Mouse (Mus musculus): ENCODE data around the gene Cxcl15. TPM values are rescaled to one million over a fixed set of nuclear protein-coding genes. Genes with fewer than 3 reads are reported as not detected.
A peak's percentile ranks its signal among the peaks of the same experiment; 100 is the strongest.

The Cxcl15 gene
- not detected in 2 replicates for polyA plus RNA-seq (2014; fragmentation: Nextera tagmentation; extraction: Ambion mirVana)

- 64% methylated on average over 5 of the region's 5 CpGs for WGBS
- no peak for DNase-seq (ENCODE audit: low spot score, missing footprints)
- no peak for ATAC-seq (ENCODE audit: low FRiP score)
- Histone ChIP-seq H3K36me3 (ENCODE audit: control insufficient read depth, insufficient read depth, low read length) (no peaks in the 10 kb centered on the region), H3K9me3 (ENCODE audit: control insufficient read depth, low read length) (no peaks in the 10 kb centered on the region), H3K4me1 (ENCODE audit: control insufficient read depth, insufficient read depth, low read length) (no peaks in the 10 kb centered on the region), H3K4me2 (no peak within 1 kb of the TSS), H3K27ac (ENCODE audit: low read depth, low read length) (no peak within 1 kb of the TSS), H3K27me3 (ENCODE audit: control insufficient read depth, insufficient read depth, low read length) (no peaks in the 10 kb centered on the region), H3K9ac (ENCODE audit: low read length) (no peak within 1 kb of the TSS), H3K4me3 (ENCODE audit: low read depth, low read length) (no peak within 1 kb of the TSS)
Measured at GRCm38 (mm10) chr5:90794195-90794625, at the start of gene Cxcl15. TSS of gene Cxcl15 (plus strand) at chr5:90794534.

- ATAC-seq (ENCODE audit: low FRiP score) (no peak), DNase-seq (ENCODE audit: low spot score, missing footprints) (no peak)
- 95% methylated on average over 1 of the region's 1 CpGs for WGBS
- no peak overlapping the region for H3K9ac ChIP-seq (ENCODE audit: low read length)
- H3K27ac ChIP-seq (ENCODE audit: low read depth, low read length), result no peak overlapping the region
- H3K4me1 ChIP-seq (ENCODE audit: control insufficient read depth, insufficient read depth, low read length), result 0 out of 2 replicates have a peak, but pooled peaks cover 2% of the 10 kb centered on the region
- no peaks in the 10 kb centered on the region for H3K36me3 ChIP-seq (ENCODE audit: control insufficient read depth, insufficient read depth, low read length)
- H3K4me3 ChIP-seq (ENCODE audit: low read depth, low read length), result no peak overlapping the region
- no peaks in the 10 kb centered on the region; the same call in 1 of the 2 replicates for H3K27me3 ChIP-seq (ENCODE audit: control insufficient read depth, insufficient read depth, low read length)
- no peak overlapping the region for H3K4me2 ChIP-seq
- H3K9me3 ChIP-seq (ENCODE audit: control insufficient read depth, low read length), result no peaks in the 10 kb centered on the region
Measured at GRCm38 (mm10) chr5:90753934-90754333, 40.4 kb upstream of the Cxcl15 start.

GRCm38 (mm10) chr5:90758020-90758605 is 36.2 kb upstream of the Cxcl15 start:
- Histone ChIP-seq H3K4me1 (ENCODE audit: control insufficient read depth, insufficient read depth, low read length) (peaks cover 5% of the 10 kb centered on the region; the same call in 1 of the 2 replicates), H3K9me3 (ENCODE audit: control insufficient read depth, low read length) (no peaks in the 10 kb centered on the region), H3K9ac (ENCODE audit: low read length) (no peak overlapping the region), H3K27ac (ENCODE audit: low read depth, low read length) (no peak overlapping the region), H3K36me3 (ENCODE audit: control insufficient read depth, insufficient read depth, low read length) (no peaks in the 10 kb centered on the region), H3K4me2 (no peak overlapping the region), H3K27me3 (ENCODE audit: control insufficient read depth, insufficient read depth, low read length) (peaks cover 8% of the 10 kb centered on the region; the same call in 1 of the 2 replicates), H3K4me3 (ENCODE audit: low read depth, low read length) (no peak overlapping the region)
- DNase-seq (ENCODE audit: low spot score, missing footprints) (no peak), ATAC-seq (ENCODE audit: low FRiP score) (no peak)
- WGBS, result 47% methylated on average over 5 of the region's 5 CpGs

GRCm38 (mm10) chr5:90759077-90760065 is 35.0 kb upstream of the Cxcl15 start, which contains the start of gene Cxcl5:
TSS of gene Cxcl5 (plus strand) at chr5:90759360.
- H3K27ac ChIP-seq (ENCODE audit: low read depth, low read length), result no peak within 1 kb of the TSS
- H3K9ac ChIP-seq (ENCODE audit: low read length), result peak within 1 kb of the TSS; percentile 59
- peak; percentile 91 for DNase-seq (ENCODE audit: low spot score, missing footprints)
- H3K4me3 ChIP-seq (ENCODE audit: low read depth, low read length), result peak within 1 kb of the TSS; percentile 40
- ATAC-seq (ENCODE audit: low FRiP score), result peak; percentile 76
- H3K4me2 ChIP-seq, result peak within 1 kb of the TSS; percentile 80
- 4% methylated on average over 32 of the region's 32 CpGs for WGBS
- peaks cover 8% of the 10 kb centered on the region; the same call in 1 of the 2 replicates for H3K27me3 ChIP-seq (ENCODE audit: control insufficient read depth, insufficient read depth, low read length)
- peaks cover 5% of the 10 kb centered on the region; the same call in 1 of the 2 replicates for H3K4me1 ChIP-seq (ENCODE audit: control insufficient read depth, insufficient read depth, low read length)
- no peaks in the 10 kb centered on the region for H3K9me3 ChIP-seq (ENCODE audit: control insufficient read depth, low read length)
- H3K36me3 ChIP-seq (ENCODE audit: control insufficient read depth, insufficient read depth, low read length), result no peaks in the 10 kb centered on the region

GRCm38 (mm10) chr5:90760303-90760702 is 34.0 kb upstream of the Cxcl15 start:
- peaks cover 8% of the 10 kb centered on the region; the same call in 1 of the 2 replicates for H3K27me3 ChIP-seq (ENCODE audit: control insufficient read depth, insufficient read depth, low read length)
- H3K4me1 ChIP-seq (ENCODE audit: control insufficient read depth, insufficient read depth, low read length), result peaks cover 3% of the 10 kb centered on the region; the same call in 1 of the 2 replicates
- H3K9me3 ChIP-seq (ENCODE audit: control insufficient read depth, low read length), result no peaks in the 10 kb centered on the region
- ATAC-seq (ENCODE audit: low FRiP score), result no peak
- H3K4me2 ChIP-seq, result no peak overlapping the region
- WGBS, result 37% methylated on average over 4 of the region's 4 CpGs
- no peak overlapping the region for H3K27ac ChIP-seq (ENCODE audit: low read depth, low read length)
- DNase-seq (ENCODE audit: low spot score, missing footprints), result no peak
- no peaks in the 10 kb centered on the region for H3K36me3 ChIP-seq (ENCODE audit: control insufficient read depth, insufficient read depth, low read length)
- no peak overlapping the region for H3K4me3 ChIP-seq (ENCODE audit: low read depth, low read length)
- H3K9ac ChIP-seq (ENCODE audit: low read length), result no peak overlapping the region

- Histone ChIP-seq H3K4me1 (ENCODE audit: control insufficient read depth, insufficient read depth, low read length) (peaks cover 3% of the 10 kb centered on the region; the same call in 1 of the 2 replicates), H3K9ac (ENCODE audit: low read length) (no peak overlapping the region), H3K36me3 (ENCODE audit: control insufficient read depth, insufficient read depth, low read length) (no peaks in the 10 kb centered on the region), H3K4me2 (no peak overlapping the region), H3K27ac (ENCODE audit: low read depth, low read length) (no peak overlapping the region), H3K4me3 (ENCODE audit: low read depth, low read length) (no peak overlapping the region), H3K9me3 (ENCODE audit: control insufficient read depth, low read length) (no peaks in the 10 kb centered on the region), H3K27me3 (ENCODE audit: control insufficient read depth, insufficient read depth, low read length) (peaks cover 8% of the 10 kb centered on the region; the same call in 1 of the 2 replicates)
- no peak for DNase-seq (ENCODE audit: low spot score, missing footprints)
- 94% methylated on average over 2 of the region's 2 CpGs for WGBS
- no peak for ATAC-seq (ENCODE audit: low FRiP score)
Measured at GRCm38 (mm10) chr5:90760844-90761243, 33.5 kb upstream of the Cxcl15 start.

- Histone ChIP-seq H3K9ac (ENCODE audit: low read length) (no peak overlapping the region), H3K36me3 (ENCODE audit: control insufficient read depth, insufficient read depth, low read length) (no peaks in the 10 kb centered on the region), H3K27ac (ENCODE audit: low read depth, low read length) (no peak overlapping the region), H3K4me3 (ENCODE audit: low read depth, low read length) (no peak overlapping the region), H3K27me3 (ENCODE audit: control insufficient read depth, insufficient read depth, low read length) (peaks cover 8% of the 10 kb centered on the region; the same call in 1 of the 2 replicates), H3K9me3 (ENCODE audit: control insufficient read depth, low read length) (no peaks in the 10 kb centered on the region), H3K4me1 (ENCODE audit: control insufficient read depth, insufficient read depth, low read length) (peaks cover 3% of the 10 kb centered on the region; the same call in 1 of the 2 replicates), H3K4me2 (no peak overlapping the region)
- 89% methylated on average over 3 of the region's 3 CpGs for WGBS
- DNase-seq (ENCODE audit: low spot score, missing footprints) (no peak), ATAC-seq (ENCODE audit: low FRiP score) (no peak)
Measured at GRCm38 (mm10) chr5:90761834-90762233, 32.5 kb upstream of the Cxcl15 start.

GRCm38 (mm10) chr5:90763912-90764665 is 30.2 kb upstream of the Cxcl15 start:
- ATAC-seq (ENCODE audit: low FRiP score), result no peak
- Histone ChIP-seq H3K9ac (ENCODE audit: low read length) (no peak overlapping the region), H3K4me2 (no peak overlapping the region), H3K4me1 (ENCODE audit: control insufficient read depth, insufficient read depth, low read length) (peaks cover 3% of the 10 kb centered on the region; the same call in 1 of the 2 replicates), H3K27ac (ENCODE audit: low read depth, low read length) (no peak overlapping the region), H3K36me3 (ENCODE audit: control insufficient read depth, insufficient read depth, low read length) (no peaks in the 10 kb centered on the region), H3K4me3 (ENCODE audit: low read depth, low read length) (no peak overlapping the region), H3K9me3 (ENCODE audit: control insufficient read depth, low read length) (no peaks in the 10 kb centered on the region), H3K27me3 (ENCODE audit: control insufficient read depth, insufficient read depth, low read length) (peaks cover 8% of the 10 kb centered on the region; the same call in 1 of the 2 replicates)
- no peak for DNase-seq (ENCODE audit: low spot score, missing footprints)
- 85% methylated on average over 12 of the region's 12 CpGs for WGBS
